29 mouse cellular contexts compared by ENCODE assay signal in genomic region chr19:56372226-56372625, GRCm38 (mm10).
"Had no signal": no experiment of that assay in that cellular context is flagged by ENCODE, and none has a peak within 500 bp of the region (broad histone marks: within the 10 kb centered on the region; RNA-seq: fewer than 3 reads in every experiment).

No protein-coding gene starts in this region.

- H3K4me2 ChIP-seq: embryonic facial prominence, embryonic 12.5 days; embryonic facial prominence, embryonic 13.5 days; embryonic facial prominence, embryonic 15.5 days; forebrain, embryonic 12.5 days; forebrain, embryonic 13.5 days; forebrain, embryonic 15.5 days; heart, embryonic 11.5 days had no signal

- H3K27ac ChIP-seq: embryonic facial prominence, embryonic 12.5 days; embryonic facial prominence, embryonic 13.5 days; embryonic facial prominence, embryonic 15.5 days; forebrain, embryonic 10.5 days; forebrain, embryonic 12.5 days; forebrain, embryonic 13.5 days; forebrain, embryonic 15.5 days; gastrocnemius, adult 2 months; heart, adult 2 months; heart, embryonic 10.5 days had no signal

- H3K4me1 ChIP-seq: embryonic facial prominence, embryonic 12.5 days; embryonic facial prominence, embryonic 13.5 days; forebrain, embryonic 12.5 days; forebrain, embryonic 15.5 days; heart, embryonic 10.5 days had no signal

- H3K9ac ChIP-seq: embryonic facial prominence, embryonic 12.5 days; embryonic facial prominence, embryonic 13.5 days; embryonic facial prominence, embryonic 15.5 days; forebrain, embryonic 12.5 days; forebrain, embryonic 13.5 days; forebrain, embryonic 15.5 days; forebrain, postnatal 0 days had no signal

- H3K9me3 ChIP-seq: embryonic facial prominence, embryonic 12.5 days; embryonic facial prominence, embryonic 13.5 days; embryonic facial prominence, embryonic 15.5 days; forebrain, embryonic 10.5 days; forebrain, embryonic 12.5 days; forebrain, embryonic 15.5 days; heart, embryonic 10.5 days had no signal

- DNase-seq: cerebellum, adult 18-20 months; cerebellum, adult 2 months; cerebellum, adult 8-10 months; cerebellum, adult 9-10 months; cerebellum, adult 9-11 months; cerebellum, postnatal 10 days; cerebellum, postnatal 14 days; cerebellum, postnatal 25 days; cerebellum, postnatal 36 days; forebrain, postnatal 0 days; gastrocnemius, adult 2 months; gastrocnemius, postnatal 10 days; gastrocnemius, postnatal 14 days; gastrocnemius, postnatal 25 days; gastrocnemius, postnatal 36 days; heart, adult 18-20 months; heart, adult 2 months had no signal

- H3K27me3 ChIP-seq: embryonic facial prominence, embryonic 12.5 days; embryonic facial prominence, embryonic 13.5 days; embryonic facial prominence, embryonic 15.5 days; forebrain, embryonic 12.5 days; forebrain, embryonic 13.5 days; forebrain, embryonic 15.5 days had no signal

- ATAC-seq: forebrain, embryonic 13.5 days; forebrain, embryonic 14.5 days; forebrain, embryonic 15.5 days; forebrain, embryonic 16.5 days; forebrain, postnatal 0 days had no signal

- H3K36me3 ChIP-seq: embryonic facial prominence, embryonic 12.5 days; embryonic facial prominence, embryonic 13.5 days; embryonic facial prominence, embryonic 15.5 days; forebrain, embryonic 10.5 days; forebrain, embryonic 12.5 days; forebrain, embryonic 15.5 days had no signal

- H3K4me3 ChIP-seq: embryonic facial prominence, embryonic 12.5 days; embryonic facial prominence, embryonic 13.5 days; embryonic facial prominence, embryonic 15.5 days; erythroblast, embryonic 14.5 days; forebrain, embryonic 10.5 days; forebrain, embryonic 12.5 days; forebrain, embryonic 13.5 days; forebrain, embryonic 15.5 days; gastrocnemius, adult 2 months; heart, adult 2 months; heart, embryonic 10.5 days had no signal
